Mouse (Mus musculus): ENCODE results near the gene Slc28a3. TPM values are rescaled to one million over a fixed set of nuclear protein-coding genes. Genes with fewer than 3 reads are reported as not detected.
A peak's percentile ranks its signal among the peaks of the same experiment; 100 is the strongest.

The Slc28a3 gene
- polyA plus RNA-seq, 1 experiment from 2014 or later, result not detected

DNA sequence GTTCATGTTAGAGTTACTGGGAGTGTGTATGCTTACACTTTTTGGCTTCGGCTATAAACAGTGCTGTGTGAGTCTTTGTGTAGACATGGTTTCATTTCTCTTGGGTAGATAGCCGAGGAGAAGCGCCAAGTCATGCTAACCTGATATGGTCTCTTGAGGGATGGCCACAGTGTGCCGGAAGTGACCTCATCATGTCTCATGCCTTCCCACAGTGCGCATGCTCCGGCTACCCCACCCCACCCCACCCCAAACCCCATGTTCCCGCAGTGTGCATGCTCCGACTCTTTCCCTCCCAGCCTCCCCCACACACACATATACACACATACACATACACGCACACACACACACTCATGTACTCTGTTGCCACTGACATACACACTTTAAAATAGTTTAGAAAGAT is 90.6 kb downstream of the Slc28a3 start:
- Histone ChIP-seq H3K27ac (no peak overlapping the region), H3K4me2 (no peak overlapping the region), H3K9ac (no peak overlapping the region), H3K9me3 (no peaks in the 10 kb centered on the region), H3K36me3 (no peaks in the 10 kb centered on the region), H3K4me3 (no peak overlapping the region), H3K27me3 (peaks cover 29% of the 10 kb centered on the region), H3K4me1 (peaks cover 8% of the 10 kb centered on the region; the same call in 1 of the 2 replicates)
- 82% methylated on average over 9 of the region's 9 CpGs for WGBS
- no peak for ATAC-seq (ENCODE audit: borderline replicate concordance, extremely low read depth, low FRiP score, low TSS enrichment)

- no peak overlapping the region for H3K4me2 ChIP-seq
- ATAC-seq (ENCODE audit: borderline replicate concordance, extremely low read depth, low FRiP score, low TSS enrichment), result no peak
- 91% methylated on average over 4 of the region's 4 CpGs for WGBS
- H3K9me3 ChIP-seq, result no peaks in the 10 kb centered on the region
- no peak overlapping the region for H3K9ac ChIP-seq
- peaks cover 1% of the 10 kb centered on the region; the same call in 1 of the 2 replicates for H3K27me3 ChIP-seq
- no peak overlapping the region for H3K27ac ChIP-seq
- no peaks in the 10 kb centered on the region for H3K4me1 ChIP-seq
- H3K36me3 ChIP-seq, result no peaks in the 10 kb centered on the region
- H3K4me3 ChIP-seq, result no peak overlapping the region
Measured at GRCm38 (mm10) chr13:58516277-58516676, 94.4 kb downstream of the Slc28a3 start.

DNA sequence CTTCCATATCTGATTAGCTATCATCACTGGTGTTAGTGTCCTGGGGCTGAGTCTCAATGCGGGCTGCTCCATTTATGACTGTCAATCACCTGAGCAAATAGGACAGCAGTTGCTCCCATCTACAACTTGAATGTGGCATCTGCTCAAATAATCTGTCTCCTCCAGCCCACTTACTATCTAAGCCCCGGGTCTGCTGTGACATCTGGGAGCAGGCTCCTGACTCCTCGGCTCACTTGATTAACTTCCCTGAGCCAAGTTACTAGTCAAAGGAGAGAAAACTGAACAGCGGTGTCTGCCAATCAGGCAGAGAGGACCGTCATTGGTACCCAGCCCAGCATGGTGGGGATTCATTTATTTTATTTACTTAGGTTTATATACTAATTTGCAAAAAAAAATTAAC is 95.0 kb downstream of the Slc28a3 start:
- H3K36me3 ChIP-seq, result no peaks in the 10 kb centered on the region
- WGBS, result 84% methylated on average over 5 of the region's 5 CpGs
- H3K9ac ChIP-seq, result no peak overlapping the region
- no peak overlapping the region for H3K4me2 ChIP-seq
- no peaks in the 10 kb centered on the region for H3K4me1 ChIP-seq
- no peak overlapping the region for H3K27ac ChIP-seq
- no peak overlapping the region for H3K4me3 ChIP-seq
- H3K9me3 ChIP-seq, result no peaks in the 10 kb centered on the region
- H3K27me3 ChIP-seq, result no peaks in the 10 kb centered on the region
- ATAC-seq (ENCODE audit: borderline replicate concordance, extremely low read depth, low FRiP score, low TSS enrichment), result no peak

GRCm38 (mm10) chr13:58514147-58514727 is 96.4 kb downstream of the Slc28a3 start:
- no peaks in the 10 kb centered on the region for H3K9me3 ChIP-seq
- no peak overlapping the region for H3K4me3 ChIP-seq
- H3K27ac ChIP-seq, result no peak overlapping the region
- no peak overlapping the region for H3K9ac ChIP-seq
- H3K36me3 ChIP-seq, result no peaks in the 10 kb centered on the region
- ATAC-seq (ENCODE audit: borderline replicate concordance, extremely low read depth, low FRiP score, low TSS enrichment), result no peak
- 80% methylated on average over 8 of the region's 8 CpGs for WGBS
- H3K4me1 ChIP-seq, result no peaks in the 10 kb centered on the region
- no peaks in the 10 kb centered on the region for H3K27me3 ChIP-seq
- no peak overlapping the region for H3K4me2 ChIP-seq

GRCm38 (mm10) chr13:58511926-58512325 is 98.8 kb downstream of the Slc28a3 start:
- H3K4me1 ChIP-seq, result no peaks in the 10 kb centered on the region
- H3K27me3 ChIP-seq, result no peaks in the 10 kb centered on the region
- no peaks in the 10 kb centered on the region for H3K36me3 ChIP-seq
- H3K9me3 ChIP-seq, result no peaks in the 10 kb centered on the region
- H3K4me2 ChIP-seq, result no peak overlapping the region
- ATAC-seq (ENCODE audit: borderline replicate concordance, extremely low read depth, low FRiP score, low TSS enrichment), result no peak
- no peak overlapping the region for H3K4me3 ChIP-seq
- H3K27ac ChIP-seq, result no peak overlapping the region
- H3K9ac ChIP-seq, result no peak overlapping the region
- WGBS, result 56% methylated on average over 2 of the region's 2 CpGs

- no peak overlapping the region for H3K4me2 ChIP-seq
- H3K27ac ChIP-seq, result no peak overlapping the region
- no peak overlapping the region for H3K9ac ChIP-seq
- H3K27me3 ChIP-seq, result no peaks in the 10 kb centered on the region
- H3K4me1 ChIP-seq, result no peaks in the 10 kb centered on the region
- WGBS, result 72% methylated on average over 9 of the region's 9 CpGs
- H3K4me3 ChIP-seq, result no peak overlapping the region
- ATAC-seq (ENCODE audit: borderline replicate concordance, extremely low read depth, low FRiP score, low TSS enrichment), result no peak
- no peaks in the 10 kb centered on the region for H3K9me3 ChIP-seq
- H3K36me3 ChIP-seq, result no peaks in the 10 kb centered on the region
Measured at GRCm38 (mm10) chr13:58511248-58511647, 99.4 kb downstream of the Slc28a3 start.

DNA sequence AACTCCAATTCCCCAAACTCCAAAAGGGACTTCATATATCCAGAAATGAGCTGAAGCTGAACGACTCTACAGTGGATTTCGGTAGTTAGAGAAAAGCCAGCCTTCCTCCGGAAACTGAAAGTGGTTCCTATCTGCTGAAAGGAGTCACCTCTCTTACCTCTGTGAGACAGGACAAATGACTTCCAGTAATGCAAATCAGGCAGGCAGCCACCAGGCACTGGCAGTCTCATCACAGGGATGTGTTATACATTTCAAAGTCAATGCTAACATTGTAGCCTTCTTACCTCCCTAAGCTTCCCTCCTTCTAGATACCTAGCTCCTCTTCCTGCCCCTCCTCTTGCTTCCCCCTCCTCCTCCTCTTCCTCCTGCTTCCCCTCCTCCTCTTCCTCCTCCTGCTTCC is 101.4 kb downstream of the Slc28a3 start:
- Histone ChIP-seq H3K27ac (no peak overlapping the region), H3K9me3 (no peaks in the 10 kb centered on the region), H3K36me3 (no peaks in the 10 kb centered on the region), H3K27me3 (no peaks in the 10 kb centered on the region), H3K9ac (no peak overlapping the region), H3K4me2 (no peak overlapping the region), H3K4me3 (no peak overlapping the region), H3K4me1 (no peaks in the 10 kb centered on the region)
- 30% methylated on average over 3 of the region's 3 CpGs for WGBS
- ATAC-seq (ENCODE audit: borderline replicate concordance, extremely low read depth, low FRiP score, low TSS enrichment), result no peak

DNA sequence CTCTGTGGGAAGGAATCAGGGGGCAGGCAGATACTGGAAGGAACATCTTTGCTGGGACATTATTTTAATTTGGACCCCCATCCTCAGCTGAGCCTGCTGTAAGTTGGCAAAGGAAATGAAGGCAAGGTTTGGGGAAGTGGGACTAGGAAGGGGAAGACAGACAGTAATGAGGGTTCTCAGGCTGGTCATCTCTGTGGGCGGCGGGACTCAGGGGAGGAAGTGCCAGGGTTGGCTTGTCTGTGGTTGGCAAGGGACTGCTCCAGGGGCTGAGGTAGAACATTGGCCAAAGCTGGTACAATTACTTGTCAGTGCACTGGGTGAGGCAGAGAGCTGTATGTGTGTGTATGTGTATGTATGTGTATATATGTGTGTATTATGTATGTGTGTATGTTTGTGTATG is 107.1 kb downstream of the Slc28a3 start:
- H3K9me3 ChIP-seq, result no peaks in the 10 kb centered on the region

DNA sequence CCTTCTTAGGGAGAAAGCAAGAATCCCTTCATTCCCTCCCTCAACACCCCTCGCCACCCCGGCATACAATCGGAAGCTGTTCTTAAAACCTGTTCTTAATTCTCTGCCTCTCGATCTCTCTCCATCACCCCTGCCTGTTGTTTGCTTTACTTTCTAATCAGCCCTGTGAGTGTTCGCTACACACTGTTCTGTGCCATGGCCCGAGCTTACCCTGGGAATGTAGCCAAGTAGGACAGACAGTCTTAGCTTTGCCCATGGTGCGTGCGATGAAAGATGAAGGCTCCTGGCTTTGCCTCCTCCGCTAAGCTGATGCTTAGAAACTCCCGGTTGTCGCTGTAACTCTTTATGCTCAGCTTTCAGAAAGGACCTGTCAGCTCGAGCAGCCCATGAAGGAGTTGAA is 112.9 kb downstream of the Slc28a3 start:
- Histone ChIP-seq H3K36me3 (no peaks in the 10 kb centered on the region), H3K27ac (no peak overlapping the region), H3K9me3 (no peaks in the 10 kb centered on the region), H3K4me3 (no peak overlapping the region), H3K27me3 (no peaks in the 10 kb centered on the region), H3K4me1 (0 out of 2 replicates have a peak, but pooled peaks cover 4% of the 10 kb centered on the region), H3K9ac (no peak overlapping the region), H3K4me2 (no peak overlapping the region)
- ATAC-seq (ENCODE audit: borderline replicate concordance, extremely low read depth, low FRiP score, low TSS enrichment), result 0 out of 2 replicates have a peak, but pooled peaks have one; percentile 39
- WGBS, result 45% methylated on average over 12 of the region's 12 CpGs

More for the DNA sequence above, 107.1 kb downstream of the Slc28a3 start:
- Histone ChIP-seq H3K36me3 (no peaks in the 10 kb centered on the region), H3K4me3 (no peak overlapping the region), H3K27me3 (no peaks in the 10 kb centered on the region), H3K4me1 (no peaks in the 10 kb centered on the region), H3K27ac (no peak overlapping the region), H3K9ac (no peak overlapping the region), H3K4me2 (no peak overlapping the region)
- 82% methylated on average over 2 of the region's 2 CpGs for WGBS
- ATAC-seq (ENCODE audit: borderline replicate concordance, extremely low read depth, low FRiP score, low TSS enrichment), result no peak

Other genes with a start within 250 kb of the Slc28a3 start
- 33.2 and 35.7 TPM in 2 replicates for gene 2210016F16Rik, start 225.7 kb downstream of the Slc28a3 start, polyA plus RNA-seq (2015; fragmentation: Nextera tagmentation; extraction: Ambion mirVana)
- 26.3 and 29.7 TPM in 2 replicates for gene Rmi1, start 208.6 kb downstream of the Slc28a3 start, polyA plus RNA-seq (2015; fragmentation: Nextera tagmentation; extraction: Ambion mirVana)
- gene Hnrnpk, start 207.5 kb downstream of the Slc28a3 start, polyA plus RNA-seq (2015; fragmentation: Nextera tagmentation; extraction: Ambion mirVana), result 1,649 and 1,683 TPM in 2 replicates
- gene Ntrk2, start 195.7 kb upstream of the Slc28a3 start, polyA plus RNA-seq (2015; fragmentation: Nextera tagmentation; extraction: Ambion mirVana), result 3.6 and 3.8 TPM in 2 replicates